ENCODE assay signal across 12 mouse cellular contexts in genomic region chr5:33953471-33954185, GRCm38 (mm10). TPM values are rescaled to one million over a fixed set of nuclear protein-coding genes. Genes with fewer than 3 reads are reported as not detected.
DNase-seq lines count a peak whose midpoint lies in the region; ATAC-seq and TF ChIP-seq lines count a peak whose summit lies in the region.
"Had no signal": no experiment of that assay in that cellular context is flagged by ENCODE, and none has a peak within 500 bp of the region (broad histone marks: within the 10 kb centered on the region; RNA-seq: fewer than 3 reads in every experiment).

No protein-coding gene starts in this region.

- peak overlapping the region; percentile 10; the same call in 1 of the 2 replicates for H3K4me3 ChIP-seq in heart, embryonic 16.5 days (ENCODE audit: low read length)
- H3K4me3 ChIP-seq in heart, embryonic 10.5 days, result no peak overlapping the region
- peak overlapping the region; percentile 26 for H3K4me3 ChIP-seq in hindbrain, postnatal 0 days (ENCODE audit: low read length)

- no peak for ATAC-seq in heart, embryonic 16.5 days (replicated peaks; ENCODE audit: extremely low read depth, insufficient read depth, low FRiP score)
- no peak; the same call in none of the 2 replicates for ATAC-seq in hindbrain, postnatal 0 days

- no peak for TF ChIP-seq CTCF in hindbrain, postnatal 0 days (IDR thresholded peaks at IDR 0.05; ENCODE audit: low read depth)

- 83% methylated on average over 17 of the region's 17 CpGs for WGBS in heart, embryonic 16.5 days
- WGBS in heart, embryonic 10.5 days, result 82% methylated on average over 17 of the region's 17 CpGs
- 80% methylated on average over 17 of the region's 17 CpGs for WGBS in hindbrain, postnatal 0 days

- peaks cover 14% of the 10 kb centered on the region for H3K9me3 ChIP-seq in heart, embryonic 16.5 days (replicated peaks; ENCODE audit: control insufficient read depth, low read length)
- H3K9me3 ChIP-seq in heart, embryonic 10.5 days, result peaks cover 17% of the 10 kb centered on the region
- no peaks in the 10 kb centered on the region for H3K9me3 ChIP-seq in hindbrain, postnatal 0 days (ENCODE audit: low read length)

- no peaks in the 10 kb centered on the region for H3K36me3 ChIP-seq in heart, embryonic 16.5 days (ENCODE audit: control insufficient read depth, insufficient read depth)
- H3K36me3 ChIP-seq in heart, embryonic 10.5 days, result no peaks in the 10 kb centered on the region
- no peaks in the 10 kb centered on the region for H3K36me3 ChIP-seq in hindbrain, postnatal 0 days (ENCODE audit: insufficient read depth, low read length)

- H3K4me2 ChIP-seq in heart, embryonic 16.5 days (ENCODE audit: low read depth, low read length), result 0 out of 2 replicates have a peak overlapping the region, but pooled peaks have one; percentile 29
- peak overlapping the region; percentile 36; the same call in 1 of the 2 replicates for H3K4me2 ChIP-seq in hindbrain, postnatal 0 days (ENCODE audit: low read depth, low read length)
- H3K4me2 ChIP-seq: heart, embryonic 11.5 days; lung, embryonic 14.5 days had no signal

- H3K9ac ChIP-seq in heart, embryonic 16.5 days (ENCODE audit: low read length), result no peak overlapping the region
- H3K9ac ChIP-seq in hindbrain, postnatal 0 days (replicated peaks; ENCODE audit: low read length), result no peak overlapping the region; the same call in 1 of the 2 replicates
- H3K9ac ChIP-seq: lung, embryonic 14.5 days had no signal

- no peaks in the 10 kb centered on the region for H3K4me1 ChIP-seq in heart, embryonic 16.5 days (ENCODE audit: control insufficient read depth, insufficient read depth, low read length)
- H3K4me1 ChIP-seq in heart, embryonic 10.5 days, result no peaks in the 10 kb centered on the region
- H3K4me1 ChIP-seq in hindbrain, postnatal 0 days (ENCODE audit: insufficient read depth, low read length), result no peaks in the 10 kb centered on the region

- DNase-seq in cerebellum, adult 18-20 months, result peak; percentile 43 to 49
- no peak for DNase-seq in cerebellum, postnatal 4 days (ENCODE audit: low spot score in 2 of 2)
- DNase-seq in heart, embryonic 10.5 days (ENCODE audit: low spot score), result no peak
- DNase-seq in R1 (ENCODE audit: low read depth, low spot score), result peak; percentile 30
- DNase-seq in hindbrain, postnatal 0 days (ENCODE audit: low spot score), result no peak
- no peak for DNase-seq in right cerebral cortex, postnatal 10 days (ENCODE audit: low spot score in 2 of 2)
- DNase-seq in gastrocnemius, postnatal 10 days, result no peak

- no peak overlapping the region for H3K27ac ChIP-seq in heart, embryonic 16.5 days (ENCODE audit: low read length)
- no peak overlapping the region for H3K27ac ChIP-seq in heart, embryonic 10.5 days
- peak overlapping the region; percentile 48; the same call in 1 of the 2 replicates for H3K27ac ChIP-seq in hindbrain, postnatal 0 days

- no peaks in the 10 kb centered on the region for H3K27me3 ChIP-seq in heart, embryonic 16.5 days (ENCODE audit: control insufficient read depth, insufficient read depth, low read length)
- no peaks in the 10 kb centered on the region for H3K27me3 ChIP-seq in heart, embryonic 10.5 days (ENCODE audit: insufficient read depth, poor library complexity, severe bottlenecking)
- H3K27me3 ChIP-seq in hindbrain, postnatal 0 days (ENCODE audit: insufficient read depth, low read length), result no peaks in the 10 kb centered on the region

RNA-seq across cellular contexts. Expression of gene Nelfa, which starts 17.4 kb away (rescaled TPM):
- 31.0 and 32.9 TPM in 2 replicates for polyA plus RNA-seq in heart, embryonic 16.5 days (2015; fragmentation: Nextera tagmentation; extraction: Ambion mirVana)
- 46.0 and 62.2 TPM in 2 replicates for polyA plus RNA-seq in heart, embryonic 10.5 days (2016; fragmentation: Nextera tagmentation; extraction: Ambion mirVana)
- 31.2 and 36.2 TPM in 2 replicates for total RNA-seq in hindbrain, postnatal 0 days (2014; rRNA removed)
- polyA plus RNA-seq in hindbrain, postnatal 0 days (2015; fragmentation: Nextera tagmentation; extraction: Ambion mirVana), result 29.4 and 29.6 TPM in 2 replicates
- total RNA-seq in gastrocnemius, postnatal 10 days (2021), result 10 to 100 TPM; 10.5 to 14.5 TPM

RNA-seq across cellular contexts. Expression of gene Gm1673, which starts 29.6 kb away (rescaled TPM):
- polyA plus RNA-seq in heart, embryonic 16.5 days (2015; fragmentation: Nextera tagmentation; extraction: Ambion mirVana), result 41.3 and 44.5 TPM in 2 replicates
- polyA plus RNA-seq in heart, embryonic 10.5 days (2016; fragmentation: Nextera tagmentation; extraction: Ambion mirVana), result 82.7 and 88.8 TPM in 2 replicates
- total RNA-seq in hindbrain, postnatal 0 days (2014; rRNA removed), result 626 and 692 TPM in 2 replicates
- polyA plus RNA-seq in hindbrain, postnatal 0 days (2015; fragmentation: Nextera tagmentation; extraction: Ambion mirVana), result 695 and 703 TPM in 2 replicates
- 1 to 10 TPM; 2.5 to 3.2 TPM for total RNA-seq in gastrocnemius, postnatal 10 days (2021)
- total RNA-seq: gastrocnemius, adult 18-20 months had no signal

RNA-seq across cellular contexts. Expression of gene Nat8l, which starts 42.2 kb away (rescaled TPM):
- polyA plus RNA-seq in heart, embryonic 16.5 days (2015; fragmentation: Nextera tagmentation; extraction: Ambion mirVana), result 0.38 and 0.46 TPM in 2 replicates
- polyA plus RNA-seq in heart, embryonic 10.5 days (2016; fragmentation: Nextera tagmentation; extraction: Ambion mirVana), result 0.39 and 0.45 TPM in 2 replicates
- total RNA-seq in hindbrain, postnatal 0 days (2014; rRNA removed), result 50.3 and 50.9 TPM in 2 replicates
- polyA plus RNA-seq in hindbrain, postnatal 0 days (2015; fragmentation: Nextera tagmentation; extraction: Ambion mirVana), result 6.0 and 6.4 TPM in 2 replicates
- 1 to 10 TPM in 1 of 2 experiments, under 1 TPM in 1; 0.35 to 1.3 TPM for total RNA-seq in gastrocnemius, postnatal 10 days (2021)
- polyA plus RNA-seq: inflammation-experienced regulatory T-cells, adult 6 months had no signal

Comparison
In these comparisons a context has a peak if more than half of its experiments do, and no peak if none do; other contexts are left out.
1. DNase-seq: peak in cerebellum, adult 18-20 months (2 of 2) and R1 (single experiment); none in cerebellum, postnatal 4 days (0 of 2), heart, embryonic 10.5 days (single experiment), hindbrain, postnatal 0 days (single experiment), right cerebral cortex, postnatal 10 days (0 of 2) and gastrocnemius, postnatal 10 days (single experiment).